Mouse (Mus musculus) embryonic facial prominence, embryonic 11.5 days (tissue): Measurements from ENCODE around the gene Olfr137. TPM values are rescaled to one million over a fixed set of nuclear protein-coding genes. Genes with fewer than 3 reads are reported as not detected.

Experiments
- ATAC-seq: fragments of 200-750 bp; cut with Nextera tagmentation; replicated peaks from 2 replicates; pipeline ENCODE4 v1.8.0; 2017; ENCODE audit warnings: low read depth; ENCODE audit not compliant: insufficient number of reproducible peaks, low FRiP score, low TSS enrichment
- DNase-seq: peaks from one replicate; pipeline ENCODE4 v3.0.0-alpha.2; 2015; ENCODE audit warnings: low spot score
- H3K27ac ChIP-seq: fragments of 300-500 bp; sonication (generic); replicated peaks from 2 replicates; pipeline ENCODE4 v1.5.1; 2014; ENCODE audit warnings: mild to moderate bottlenecking, low read depth, low read length, control low read depth
- H3K27me3 ChIP-seq: fragments of 300-500 bp; sonication (generic); 2 replicates; pipeline ENCODE4 v1.6.1; 2014; ENCODE audit warnings: mild to moderate bottlenecking, low read length, moderate library complexity, mixed read lengths; ENCODE audit not compliant: control insufficient read depth, insufficient read depth
- H3K36me3 ChIP-seq: fragments of 300-500 bp; sonication (generic); replicated peaks from 2 replicates; pipeline ENCODE4 v1.6.1; 2014; ENCODE audit warnings: low read depth, mild to moderate bottlenecking, low read length, moderate library complexity, mixed read lengths; ENCODE audit not compliant: control insufficient read depth, insufficient read depth
- H3K4me1 ChIP-seq: fragments of 300-500 bp; sonication (generic); 2 replicates; pipeline ENCODE4 v1.6.1; 2014; ENCODE audit warnings: low read length, mixed read lengths; ENCODE audit not compliant: control insufficient read depth, insufficient read depth
- H3K4me2 ChIP-seq: fragments of 300-500 bp; sonication (generic); 2 replicates; pipeline ENCODE4 v1.6.1; 2014; ENCODE audit warnings: low read depth, mild to moderate bottlenecking, control low read depth, low read length, moderate library complexity
- H3K4me3 ChIP-seq: fragments of 300-500 bp; sonication (generic); 2 replicates; pipeline ENCODE4 v1.5.1; 2014; ENCODE audit warnings: low read depth, low read length, control low read depth
- H3K9ac ChIP-seq: fragments of 300-500 bp; sonication (generic); replicated peaks from 2 replicates; pipeline ENCODE4 v1.6.1; 2014; ENCODE audit warnings: mild to moderate bottlenecking, control low read depth, low read length
- H3K9me3 ChIP-seq: fragments of 300-500 bp; sonication (generic); replicated peaks from 2 replicates; pipeline ENCODE4 v1.6.1; 2016; ENCODE audit warnings: mild to moderate bottlenecking, low read length, inconsistent platforms, mixed read lengths; ENCODE audit not compliant: control insufficient read depth
- WGBS: fragments of 180-500 bp; shearing (Covaris S2); extraction: QIAGEN DNeasy Blood & Tissue Kit; methylation state at CpG from one replicate; pipeline ENCODE4 v1.1.7; 2014; 5-methylcytosine and 5-hydroxymethylcytosine counted together
- polyA plus RNA-seq: library from polyadenylated mRNA; unstranded; fragments of >200 nt; fragmentation: Nextera tagmentation; extraction: Ambion mirVana; gene quantifications from 2 replicates; pipeline ENCODE4 v1.2.1, GENCODE M21; 2014

Gene Olfr137
- not detected in 2 replicates for polyA plus RNA-seq

DNA sequence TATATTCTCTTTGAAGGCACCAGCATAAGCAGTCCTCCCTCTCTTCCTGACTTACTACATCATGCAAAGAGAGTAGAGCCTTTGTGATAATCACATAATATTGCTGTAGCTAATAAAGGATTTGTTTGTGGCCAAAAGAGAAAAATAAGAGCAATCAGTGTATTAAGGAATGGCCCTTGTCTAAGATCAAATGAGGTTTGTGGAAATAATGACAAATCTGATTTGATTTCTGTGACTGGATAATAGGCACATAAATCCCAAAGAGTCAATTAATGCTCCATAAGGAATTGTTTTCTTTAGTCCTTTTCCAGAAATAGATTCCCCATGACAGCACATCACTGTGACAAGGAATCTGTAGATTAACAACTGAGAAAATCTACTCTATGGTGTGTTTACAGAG is at the start of gene Olfr137:
Gene Olfr137 (minus strand): TSS at position 101 of the 400 bp plus-strand sequence.
- H3K4me2 ChIP-seq = no peak within 1 kb of the TSS
- ATAC-seq (no peak), DNase-seq (no peak)
- H3K9ac ChIP-seq = no peak within 1 kb of the TSS
- no peaks in the 10 kb centered on the region for H3K9me3 ChIP-seq
- H3K27ac ChIP-seq = no peak within 1 kb of the TSS
- H3K36me3 ChIP-seq = no peaks in the 10 kb centered on the region
- H3K4me1 ChIP-seq = no peaks in the 10 kb centered on the region
- H3K27me3 ChIP-seq = no peaks in the 10 kb centered on the region
- no peak within 1 kb of the TSS for H3K4me3 ChIP-seq

GRCm38 (mm10) chr17:38329531-38329930 is 22.2 kb upstream of the Olfr137 start, which contains the start of gene Olfr136:
Olfr136 (plus strand) TSS chr17:38329831.
- Histone ChIP-seq H3K4me1 (no peaks in the 10 kb centered on the region), H3K27me3 (no peaks in the 10 kb centered on the region), H3K4me3 (no peak within 1 kb of the TSS), H3K9ac (no peak within 1 kb of the TSS), H3K36me3 (no peaks in the 10 kb centered on the region), H3K27ac (no peak within 1 kb of the TSS), H3K4me2 (no peak within 1 kb of the TSS), H3K9me3 (no peaks in the 10 kb centered on the region)
- no peak for ATAC-seq
- no peak for DNase-seq

GRCm38 (mm10) chr17:38260735-38261134 is 46.6 kb downstream of the Olfr137 start, which contains the start of gene Olfr138:
Olfr138 (plus strand) TSS chr17:38261035.
- H3K36me3 ChIP-seq = no peaks in the 10 kb centered on the region
- H3K9me3 ChIP-seq = no peaks in the 10 kb centered on the region
- H3K9ac ChIP-seq = no peak within 1 kb of the TSS
- no peak for DNase-seq
- H3K27ac ChIP-seq = no peak within 1 kb of the TSS
- no peak for ATAC-seq
- H3K4me1 ChIP-seq = no peaks in the 10 kb centered on the region
- H3K4me2 ChIP-seq = no peak within 1 kb of the TSS
- H3K27me3 ChIP-seq = no peaks in the 10 kb centered on the region
- WGBS = 84% methylated on average over 1 of the region's 1 CpGs
- H3K4me3 ChIP-seq = no peak within 1 kb of the TSS

Other genes with a start within 250 kb of the Olfr137 start
- gene Olfr129, start 247.5 kb downstream of the Olfr137 start, polyA plus RNA-seq = not detected in 2 replicates
- gene Olfr130, start 243.6 kb downstream of the Olfr137 start, polyA plus RNA-seq = not detected in 2 replicates
- gene Olfr131, start 218.9 kb downstream of the Olfr137 start, polyA plus RNA-seq = not detected in 2 replicates
- not detected in 2 replicates for gene Olfr132, start 173.0 kb downstream of the Olfr137 start, polyA plus RNA-seq
- not detected in 2 replicates for gene Olfr133, start 162.3 kb downstream of the Olfr137 start, polyA plus RNA-seq
- gene Olfr134, start 136.2 kb downstream of the Olfr137 start, polyA plus RNA-seq = not detected in 2 replicates
- not detected in 2 replicates for gene Olfr135, start 103.2 kb downstream of the Olfr137 start, polyA plus RNA-seq
- not detected in 2 replicates for gene Olfr138, start 46.5 kb downstream of the Olfr137 start, polyA plus RNA-seq
- gene Olfr136, start 22.3 kb upstream of the Olfr137 start, polyA plus RNA-seq = not detected in 2 replicates
- not detected in 2 replicates for gene Esp36, start 112.6 kb upstream of the Olfr137 start, polyA plus RNA-seq
- gene Esp34, start 246.6 kb upstream of the Olfr137 start, polyA plus RNA-seq = not detected in 2 replicates